ENCODE assay signal across 9 mouse cellular contexts in the genomic region with DNA sequence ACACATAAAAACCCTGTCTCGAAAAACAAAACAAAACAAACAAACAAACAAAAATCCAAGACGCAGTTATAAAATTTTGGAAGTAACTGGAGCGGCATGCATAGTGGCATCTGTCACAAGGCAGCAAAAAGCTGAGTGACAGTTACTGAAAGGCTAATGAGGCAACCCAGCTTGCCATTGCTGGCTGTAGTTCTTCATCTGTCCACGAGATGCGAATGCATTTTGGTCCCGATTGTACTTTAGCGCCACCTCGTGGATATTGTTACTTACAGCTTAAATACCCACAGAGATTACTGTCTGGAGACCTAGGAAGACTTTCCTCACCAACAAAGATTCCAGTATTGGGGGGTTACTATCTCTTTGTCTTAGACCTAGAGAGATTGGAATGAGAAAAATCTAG. TPM values are rescaled to one million over a fixed set of nuclear protein-coding genes. Genes with fewer than 3 reads are reported as not detected.
A peak's percentile ranks its signal among the peaks of the same experiment; 100 is the strongest.
DNase-seq lines count a peak whose midpoint lies in the region; ATAC-seq and TF ChIP-seq lines count a peak whose summit lies in the region.
"Had no signal": no experiment of that assay in that cellular context is flagged by ENCODE, and none has a peak within 500 bp of the region (broad histone marks: within the 10 kb centered on the region; RNA-seq: fewer than 3 reads in every experiment).

No protein-coding gene starts in this region.

- 16% methylated on average over 8 of the region's 8 CpGs for WGBS in forebrain, embryonic 12.5 days
- 17% methylated on average over 8 of the region's 8 CpGs for WGBS in liver, adult 2 months

- peak; percentile 47; the same call in 1 of the 2 replicates for ATAC-seq in forebrain, embryonic 12.5 days (ENCODE audit: low FRiP score)

- H3K9ac ChIP-seq in forebrain, embryonic 12.5 days: no peak overlapping the region
- no peak overlapping the region for H3K9ac ChIP-seq in liver, adult 2 months (ENCODE audit: low read depth, low read length)

- no peaks in the 10 kb centered on the region for H3K9me3 ChIP-seq in forebrain, embryonic 12.5 days

- no peak overlapping the region for H3K27ac ChIP-seq in forebrain, embryonic 12.5 days
- no peak overlapping the region for H3K27ac ChIP-seq in liver, adult 2 months (replicated peaks; ENCODE audit: insufficient read depth, low read depth, low read length)

- no peaks in the 10 kb centered on the region for H3K36me3 ChIP-seq in forebrain, embryonic 12.5 days (replicated peaks)
- H3K36me3 ChIP-seq in liver, adult 2 months (ENCODE audit: control insufficient read depth, insufficient read depth, low read length): no peaks in the 10 kb centered on the region

- H3K4me1 ChIP-seq in forebrain, embryonic 12.5 days: peaks cover 15% of the 10 kb centered on the region
- H3K4me1 ChIP-seq in liver, adult 2 months (ENCODE audit: control insufficient read depth, insufficient read depth, low read length): peaks cover 1% of the 10 kb centered on the region

- H3K4me2 ChIP-seq in forebrain, embryonic 12.5 days: no peak overlapping the region

- TF ChIP-seq POLR2A in liver, adult 2 months (IDR thresholded peaks at IDR 0.05; ENCODE audit: extremely low read depth, insufficient read depth, low read length): no peak

- peaks cover 26% of the 10 kb centered on the region for H3K79me2 ChIP-seq in liver, adult 2 months (ENCODE audit: control insufficient read depth, insufficient read depth, low read length)

- H3K4me3 ChIP-seq in forebrain, embryonic 12.5 days (replicated peaks): no peak overlapping the region
- H3K4me3 ChIP-seq in liver, adult 2 months (ENCODE audit: insufficient read depth, low read depth, low read length): no peak overlapping the region

- no peaks in the 10 kb centered on the region for H3K27me3 ChIP-seq in forebrain, embryonic 12.5 days
- H3K27me3 ChIP-seq in liver, adult 2 months (ENCODE audit: control insufficient read depth, insufficient read depth, low read length): no peaks in the 10 kb centered on the region

- TF ChIP-seq CTCF in liver, adult 2 months (IDR thresholded peaks at IDR 0.05; ENCODE audit: low read depth, low read length): peak; percentile 82

- peak; percentile 71 for DNase-seq in urinary bladder, postnatal 25 days (ENCODE audit: low spot score)
- no peak for DNase-seq in urinary bladder, postnatal 4 days (ENCODE audit: low spot score in 2 of 2)
- DNase-seq in c-Kit-positive CD71-negative TER-119-negative erythroid progenitor cells, embryonic 14.5 days (ENCODE audit: low read depth): peak; percentile 96
- peak; percentile 60 for DNase-seq in kidney, adult 18-20 months
- peak; percentile 89 for DNase-seq in liver, adult 2 months (ENCODE audit: extremely low read depth, low read depth, low spot score)
- peak; percentile 32 for DNase-seq in ovary, adult 18-20 months (ENCODE audit: low spot score)
- peak; percentile 71 for DNase-seq in thymus, postnatal 25 days

RNA-seq across cellular contexts. Expression of a gene that starts 1.2 kb away (rescaled TPM):
- polyA plus RNA-seq in forebrain, embryonic 12.5 days (2016; fragmentation: Nextera tagmentation; extraction: Ambion mirVana): 68.8 and 69.2 TPM in 2 replicates
- 14.1 and 21.5 TPM in 2 replicates for total RNA-seq in liver, adult 2 months (2014; rRNA removed)
- 19.1 and 21.6 TPM in 2 replicates for polyA plus RNA-seq in liver, adult 2 months (2012; rRNA removed)

RNA-seq across cellular contexts. Expression of a gene that starts 26.2 kb away (rescaled TPM):
- 7.8 and 8.3 TPM in 2 replicates for polyA plus RNA-seq in forebrain, embryonic 12.5 days (2016; fragmentation: Nextera tagmentation; extraction: Ambion mirVana)
- total RNA-seq in liver, adult 2 months (2014; rRNA removed): 3.4 and 4.1 TPM in 2 replicates
- 4.0 and 7.2 TPM in 2 replicates for polyA plus RNA-seq in liver, adult 2 months (2012; rRNA removed)

RNA-seq across cellular contexts. Expression of a gene that starts 45.4 kb away (rescaled TPM):
- polyA plus RNA-seq in forebrain, embryonic 12.5 days (2016; fragmentation: Nextera tagmentation; extraction: Ambion mirVana): 0.28 and 0.31 TPM in 2 replicates
- total RNA-seq in liver, adult 2 months (2014; rRNA removed): not detected in 2 replicates
- polyA plus RNA-seq in liver, adult 2 months (2012; rRNA removed): not detected in 2 replicates
- polyA plus RNA-seq: heart, embryonic 14.5 days had no signal

Comparison
In these comparisons a context has a peak if more than half of its experiments do, and no peak if none do; other contexts are left out.
1. DNase-seq: peak in urinary bladder, postnatal 25 days (single experiment), c-Kit-positive CD71-negative TER-119-negative erythroid progenitor cells, embryonic 14.5 days (single experiment), kidney, adult 18-20 months (single experiment), liver, adult 2 months (single experiment), ovary, adult 18-20 months (single experiment) and thymus, postnatal 25 days (single experiment); none in urinary bladder, postnatal 4 days (0 of 2).